Mouse (Mus musculus) small intestine, adult 2 months (tissue): ENCODE data around the gene Tmc5.

ENCODE experiments used
- CTCF ChIP-seq: fragments of 200-500 bp; IDR thresholded peaks from 2 replicates; pipeline ENCODE4 v1.5.1; 2012; ENCODE audit warnings: low read depth, mild to moderate bottlenecking, control low read depth, inconsistent platforms, low read length, moderate library complexity, mixed read lengths; ENCODE audit not compliant: insufficient replicate concordance, insufficient read length; ENCODE audit errors: extremely low read depth
- POLR2A ChIP-seq: fragments of 200-500 bp; IDR thresholded peaks from 2 replicates; pipeline ENCODE4 v1.6.1; 2012; ENCODE audit warnings: low read depth, mild to moderate bottlenecking, control low read depth, inconsistent platforms, low read length, moderate library complexity

DNA sequence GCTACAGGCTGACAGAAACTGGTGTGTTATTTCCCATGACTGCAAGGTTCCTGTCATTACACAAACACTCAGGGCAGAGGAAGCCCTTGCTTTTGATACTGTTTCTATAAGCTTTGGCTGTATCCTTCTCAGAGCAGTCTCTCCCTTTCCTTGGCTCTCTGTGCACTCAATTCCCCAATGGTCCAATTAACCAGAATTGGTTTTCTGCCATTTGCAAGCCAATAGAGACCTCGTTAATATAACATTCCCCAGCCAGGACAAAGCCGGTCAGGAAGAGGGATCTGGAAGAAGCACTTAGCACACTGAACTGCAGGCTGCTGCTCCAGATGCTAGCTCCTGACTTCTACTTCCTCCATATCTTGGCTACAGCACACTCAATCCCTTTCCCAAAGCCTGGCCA lies 42.8 kb upstream of the Tmc5 start:
- no peak for TF ChIP-seq CTCF
- no peak for TF ChIP-seq POLR2A
